Mouse (Mus musculus) hindbrain, embryonic 15.5 days (tissue): ENCODE results near the gene Golga3. TPM values are rescaled to one million over a fixed set of nuclear protein-coding genes. Genes with fewer than 3 reads are reported as not detected.
A peak's percentile ranks its signal among the peaks of the same experiment; 100 is the strongest.

Experiments used
- ATAC-seq: fragments of 200-750 bp; cut with Nextera tagmentation; 2 replicates; pipeline ENCODE4 v1.8.0; 2017; ENCODE audit warnings: low read depth, moderate number of reproducible peaks, moderate TSS enrichment; ENCODE audit not compliant: low FRiP score
- H3K27ac ChIP-seq: fragments of 300-500 bp; sonication (generic); replicated peaks from 2 replicates; pipeline ENCODE4 v1.5.1; 2015; ENCODE audit warnings: mild to moderate bottlenecking, inconsistent platforms
- H3K27me3 ChIP-seq: fragments of 300-500 bp; sonication (generic); 2 replicates; pipeline ENCODE4 v1.6.1; 2015; ENCODE audit warnings: control low read depth, inconsistent platforms
- H3K36me3 ChIP-seq: fragments of 300-500 bp; sonication (generic); 2 replicates; pipeline ENCODE4 v1.6.1; 2015; ENCODE audit warnings: control low read depth, inconsistent platforms
- H3K4me1 ChIP-seq: fragments of 300-500 bp; sonication (generic); replicated peaks from 2 replicates; pipeline ENCODE4 v1.6.1; 2015; ENCODE audit warnings: control low read depth, inconsistent platforms
- H3K4me2 ChIP-seq: fragments of 300-500 bp; sonication (generic); 2 replicates; pipeline ENCODE4 v1.6.1; 2015; ENCODE audit warnings: moderate library complexity, mild to moderate bottlenecking, inconsistent platforms
- H3K4me3 ChIP-seq: fragments of 300-500 bp; sonication (generic); 2 replicates; pipeline ENCODE4 v1.5.1; 2015; ENCODE audit warnings: mild to moderate bottlenecking, inconsistent platforms
- H3K9ac ChIP-seq: fragments of 300-500 bp; sonication (generic); 2 replicates; pipeline ENCODE4 v1.6.1; 2015; ENCODE audit warnings: inconsistent platforms
- H3K9me3 ChIP-seq: fragments of 300-500 bp; sonication (generic); 2 replicates; pipeline ENCODE4 v1.6.1; 2016; ENCODE audit warnings: control low read depth, inconsistent platforms
- WGBS: fragments of 180-500 bp; shearing (Covaris S2); methylation state at CpG from one replicate; pipeline ENCODE4 v1.1.7; 2015; 5-methylcytosine and 5-hydroxymethylcytosine counted together
- polyA plus RNA-seq: library from polyadenylated mRNA; unstranded; fragments of >200 nt; fragmentation: Nextera tagmentation; extraction: Ambion mirVana; gene quantifications from 2 replicates; pipeline ENCODE4 v1.2.1, GENCODE M21; 2015

The Golga3 gene
- polyA plus RNA-seq: 23.2 and 24.8 TPM in 2 replicates

DNA sequence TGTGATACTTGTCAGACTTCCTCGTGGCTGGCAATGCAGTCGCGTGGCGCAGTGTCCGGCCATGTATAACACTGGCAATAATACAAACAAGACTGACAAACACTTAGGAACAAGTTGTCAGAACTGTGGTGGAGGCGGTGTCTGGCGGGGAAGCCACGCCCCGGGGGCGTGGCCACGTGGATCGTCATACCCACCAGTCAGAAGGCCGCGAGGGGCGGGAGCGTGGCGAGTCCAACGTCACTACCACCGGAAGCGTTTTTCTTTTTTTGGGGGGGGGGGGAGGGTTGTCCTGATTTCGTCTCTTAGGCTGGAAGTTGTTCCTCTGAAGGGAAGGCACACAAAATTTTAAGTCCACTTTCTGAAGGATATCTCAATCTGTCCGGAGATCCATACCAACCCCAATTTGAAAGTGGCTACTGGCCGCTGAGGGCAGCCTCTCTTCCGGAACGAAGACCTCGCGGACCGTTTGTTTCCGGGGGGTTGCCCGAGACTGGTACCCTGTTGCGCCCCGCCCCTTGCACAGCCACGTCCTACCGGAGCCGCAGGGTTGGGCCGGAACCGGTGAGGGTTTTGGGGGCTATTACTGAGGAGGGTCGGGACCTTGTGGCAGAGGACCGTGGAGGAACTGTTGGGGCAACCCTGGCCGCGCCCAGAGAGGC is at the start of gene Golga3:
Gene Golga3, plus strand, starts transcription at position 340 of the 659 bp plus-strand sequence.
- WGBS: under 1% methylated on average over 40 of the region's 41 CpGs
- peak within 1 kb of the TSS; percentile 94 for H3K9ac ChIP-seq
- H3K27me3 ChIP-seq: no peaks in the 10 kb centered on the region
- H3K9me3 ChIP-seq: no peaks in the 10 kb centered on the region
- H3K4me1 ChIP-seq: peaks cover 15% of the 10 kb centered on the region
- peak within 1 kb of the TSS; percentile 86 for H3K4me2 ChIP-seq
- peak; percentile 97 for ATAC-seq
- peak within 1 kb of the TSS; percentile 88 for H3K27ac ChIP-seq
- H3K36me3 ChIP-seq: peaks cover 6% of the 10 kb centered on the region; the same call in 1 of the 2 replicates
- H3K4me3 ChIP-seq: peak within 1 kb of the TSS; percentile 95

DNA sequence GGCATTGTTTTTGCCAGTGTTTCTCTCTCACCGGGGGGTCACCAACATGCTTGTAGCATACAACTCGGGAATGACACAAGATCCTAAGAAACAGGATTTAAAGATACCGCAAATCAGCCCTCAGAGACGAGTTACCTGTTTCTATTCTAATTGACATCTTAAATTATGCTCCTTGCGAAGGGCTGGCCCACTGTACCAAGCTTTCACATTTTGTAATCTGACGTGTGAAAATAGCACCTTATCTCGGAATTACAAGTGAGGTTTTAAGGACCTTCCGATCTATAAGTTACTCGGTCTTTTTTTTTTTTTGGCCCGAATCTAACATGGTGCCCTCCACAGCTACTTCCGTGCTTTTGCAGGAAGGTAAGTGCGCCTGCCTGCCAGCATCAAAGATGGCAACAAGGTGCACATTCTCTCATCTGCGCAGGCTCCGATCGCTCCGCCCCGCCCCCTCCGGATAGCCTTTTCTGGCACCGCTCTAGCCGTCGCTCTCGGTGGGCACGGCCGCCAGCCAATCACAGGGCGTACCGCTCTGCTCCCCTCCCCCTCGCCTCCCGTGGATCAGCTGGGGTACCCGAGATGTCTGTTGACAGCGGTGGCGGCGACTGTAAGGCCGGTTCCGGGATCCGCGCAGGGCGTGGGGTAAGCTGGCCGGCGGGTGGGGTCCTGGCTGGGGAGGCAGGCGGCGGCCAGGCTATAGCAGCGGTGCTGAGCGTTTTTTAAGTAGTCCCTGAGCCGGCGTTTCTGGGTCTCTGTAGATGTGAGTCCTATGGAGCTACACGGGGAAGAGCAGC is 41.0 kb upstream of the Golga3 start, which contains the start of gene Chfr:
Gene Chfr, plus strand, starts transcription at position 550 of the 794 bp plus-strand sequence.
- H3K27me3 ChIP-seq: no peaks in the 10 kb centered on the region
- peak within 1 kb of the TSS; percentile 82 for H3K9ac ChIP-seq
- H3K4me2 ChIP-seq: peak within 1 kb of the TSS; percentile 65
- H3K4me3 ChIP-seq: peak within 1 kb of the TSS; percentile 83
- WGBS: 3% methylated on average over 46 of the region's 46 CpGs
- peak within 1 kb of the TSS; percentile 82 for H3K27ac ChIP-seq
- peak; percentile 99 for ATAC-seq
- no peaks in the 10 kb centered on the region for H3K9me3 ChIP-seq
- H3K36me3 ChIP-seq: peaks cover 12% of the 10 kb centered on the region
- H3K4me1 ChIP-seq: peaks cover 21% of the 10 kb centered on the region

DNA sequence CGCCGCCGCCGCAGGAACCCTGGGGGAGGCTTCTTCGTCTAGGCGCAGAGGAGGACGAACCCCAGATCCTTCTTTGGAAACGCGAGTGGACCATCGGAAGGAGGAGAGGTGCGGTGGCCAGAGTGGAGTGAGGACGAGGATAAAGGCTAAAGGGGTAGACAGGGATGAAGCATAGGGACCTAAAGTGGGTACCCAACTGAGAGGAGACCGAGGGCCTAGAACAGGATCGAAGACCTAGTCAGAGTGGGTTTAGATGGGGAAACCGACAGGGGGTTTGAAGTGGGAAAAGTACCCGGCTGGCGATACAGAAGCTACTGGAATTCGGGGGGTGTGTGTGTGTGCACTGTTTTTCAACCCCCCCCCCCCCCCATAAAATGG is 40.4 kb upstream of the Golga3 start:
- Histone ChIP-seq H3K27me3 (no peaks in the 10 kb centered on the region), H3K36me3 (peaks cover 9% of the 10 kb centered on the region), H3K4me1 (peaks cover 21% of the 10 kb centered on the region), H3K9ac (peak overlapping the region; percentile 82), H3K4me3 (peak overlapping the region; percentile 83), H3K4me2 (peak overlapping the region; percentile 65), H3K9me3 (no peaks in the 10 kb centered on the region), H3K27ac (peak overlapping the region; percentile 82)
- 6% methylated on average over 18 of the region's 18 CpGs for WGBS
- peak; percentile 40 for ATAC-seq

DNA sequence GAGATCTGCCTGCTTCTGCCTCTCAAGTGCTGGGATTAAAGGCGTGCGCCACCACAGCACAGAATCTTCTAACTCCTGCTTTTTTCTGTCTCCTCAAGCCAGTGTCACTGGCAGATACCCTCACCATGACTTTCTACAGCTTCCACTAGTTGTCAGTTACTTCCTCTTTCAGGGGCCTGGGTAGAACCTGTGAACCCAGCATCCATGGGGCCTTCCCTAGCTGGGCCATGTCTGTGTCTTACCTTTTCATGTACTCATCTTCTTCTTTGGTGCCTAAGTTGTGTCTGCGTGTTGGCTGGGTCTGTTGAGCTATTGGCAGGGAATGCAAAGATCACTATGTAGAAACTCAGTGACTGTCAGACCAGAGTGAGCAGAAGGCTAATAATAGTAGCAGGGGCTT is 38.7 kb upstream of the Golga3 start:
- no peak overlapping the region for H3K4me3 ChIP-seq
- H3K27ac ChIP-seq: no peak overlapping the region
- no peaks in the 10 kb centered on the region for H3K9me3 ChIP-seq
- H3K4me1 ChIP-seq: peaks cover 21% of the 10 kb centered on the region
- H3K4me2 ChIP-seq: no peak overlapping the region
- H3K36me3 ChIP-seq: peaks cover 16% of the 10 kb centered on the region; the same call in 1 of the 2 replicates
- H3K27me3 ChIP-seq: no peaks in the 10 kb centered on the region
- no peak overlapping the region for H3K9ac ChIP-seq
- WGBS: 96% methylated on average over 3 of the region's 3 CpGs
- ATAC-seq: no peak

DNA sequence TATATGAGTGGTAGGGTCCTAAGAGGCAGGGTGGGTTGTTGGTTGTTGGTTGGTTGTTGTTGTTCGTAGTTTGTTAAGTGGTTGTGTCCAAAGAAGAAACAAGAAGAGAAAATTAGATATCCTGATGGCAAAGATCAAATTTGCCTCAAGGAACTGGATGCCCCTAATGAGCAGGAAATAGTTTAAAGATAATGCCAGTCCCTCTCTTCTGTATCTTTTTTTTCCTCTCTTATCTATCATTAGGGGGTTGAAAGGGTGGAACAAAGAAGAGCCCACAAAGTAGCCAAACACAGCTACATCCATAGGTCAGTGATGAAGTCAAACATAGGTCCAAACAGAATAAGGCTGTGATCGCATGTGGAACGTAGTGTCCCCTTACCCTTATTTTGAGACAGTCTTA is 37.2 kb upstream of the Golga3 start:
- ATAC-seq: no peak
- H3K9ac ChIP-seq: no peak overlapping the region
- H3K9me3 ChIP-seq: no peaks in the 10 kb centered on the region
- H3K36me3 ChIP-seq: peaks cover 28% of the 10 kb centered on the region
- no peak overlapping the region for H3K4me2 ChIP-seq
- H3K4me3 ChIP-seq: no peak overlapping the region
- H3K27me3 ChIP-seq: no peaks in the 10 kb centered on the region
- 98% methylated on average over 3 of the region's 3 CpGs for WGBS
- H3K27ac ChIP-seq: no peak overlapping the region
- peaks cover 21% of the 10 kb centered on the region for H3K4me1 ChIP-seq

DNA sequence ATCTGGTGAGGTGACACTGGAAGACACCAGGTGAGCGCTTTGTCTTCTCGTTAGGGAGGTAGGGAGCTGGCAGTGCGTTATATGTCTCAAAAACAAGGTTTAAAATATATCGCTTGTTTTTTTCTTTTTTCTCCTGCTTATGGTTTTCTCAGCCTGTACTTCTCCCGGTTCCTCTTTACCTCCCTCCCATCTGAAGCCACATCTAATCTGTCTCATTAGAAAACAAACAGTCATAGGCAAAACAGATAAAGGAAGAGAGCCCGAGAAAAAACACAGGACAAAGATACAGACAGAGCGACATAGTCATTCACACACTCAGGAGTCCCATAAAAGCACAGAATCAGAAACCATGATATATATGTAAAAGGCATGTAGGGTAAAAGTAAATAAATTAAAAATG is 36.1 kb upstream of the Golga3 start:
- peaks cover 16% of the 10 kb centered on the region for H3K4me1 ChIP-seq
- no peak overlapping the region for H3K9ac ChIP-seq
- 93% methylated on average over 7 of the region's 7 CpGs for WGBS
- H3K27me3 ChIP-seq: no peaks in the 10 kb centered on the region
- no peak for ATAC-seq
- no peak overlapping the region for H3K4me2 ChIP-seq
- no peak overlapping the region for H3K4me3 ChIP-seq
- no peaks in the 10 kb centered on the region for H3K9me3 ChIP-seq
- no peak overlapping the region for H3K27ac ChIP-seq
- H3K36me3 ChIP-seq: peaks cover 37% of the 10 kb centered on the region

DNA sequence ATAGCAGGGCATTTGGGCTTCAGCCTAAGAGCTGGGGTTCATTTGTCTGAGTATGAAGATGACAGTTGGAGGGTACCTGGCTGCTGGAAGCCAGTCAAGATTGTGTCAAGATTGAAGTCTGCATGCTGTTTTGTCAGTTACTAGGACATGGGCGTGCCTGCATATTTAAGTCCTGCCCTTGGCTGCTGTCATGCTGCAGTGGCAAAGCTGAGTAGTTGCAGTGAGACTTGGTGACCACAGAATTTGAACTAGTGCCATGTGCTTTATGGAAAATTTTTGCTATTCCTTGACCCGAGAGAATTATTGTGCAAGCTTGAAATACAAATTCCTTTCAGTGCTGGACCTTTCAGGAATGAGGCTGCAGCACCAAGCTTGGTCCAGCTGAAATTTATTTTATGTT is 34.2 kb upstream of the Golga3 start:
- no peak for ATAC-seq
- 86% methylated on average over 2 of the region's 2 CpGs for WGBS
- no peak overlapping the region for H3K27ac ChIP-seq
- peaks cover 54% of the 10 kb centered on the region for H3K36me3 ChIP-seq
- H3K9ac ChIP-seq: no peak overlapping the region
- H3K27me3 ChIP-seq: no peaks in the 10 kb centered on the region
- H3K4me2 ChIP-seq: no peak overlapping the region
- H3K4me1 ChIP-seq: peaks cover 5% of the 10 kb centered on the region
- H3K9me3 ChIP-seq: no peaks in the 10 kb centered on the region
- no peak overlapping the region for H3K4me3 ChIP-seq

DNA sequence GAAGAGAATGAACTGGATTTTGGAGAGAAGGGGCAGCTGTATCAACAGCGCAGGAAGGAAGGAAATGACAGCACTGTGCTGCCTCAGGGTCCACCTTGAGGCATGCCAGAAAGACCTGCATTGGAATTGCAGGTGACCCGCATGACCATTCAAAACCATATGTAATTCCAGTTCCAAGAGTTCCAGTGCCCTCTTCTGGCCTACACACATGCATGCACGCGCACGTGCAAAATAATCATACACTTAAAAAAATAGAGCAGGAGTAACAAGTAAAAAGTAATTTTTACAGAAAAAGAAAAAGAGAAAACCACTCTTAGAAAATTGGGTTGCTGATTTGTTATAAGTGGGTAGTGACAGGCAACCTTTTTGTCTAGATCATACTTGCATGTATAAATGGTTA is 33.5 kb upstream of the Golga3 start:
- peaks cover 59% of the 10 kb centered on the region for H3K36me3 ChIP-seq
- ATAC-seq: no peak
- H3K9ac ChIP-seq: no peak overlapping the region
- no peaks in the 10 kb centered on the region for H3K9me3 ChIP-seq
- H3K4me2 ChIP-seq: no peak overlapping the region
- H3K27ac ChIP-seq: no peak overlapping the region
- H3K4me3 ChIP-seq: no peak overlapping the region
- WGBS: 91% methylated on average over 5 of the region's 5 CpGs
- H3K4me1 ChIP-seq: no peaks in the 10 kb centered on the region
- no peaks in the 10 kb centered on the region for H3K27me3 ChIP-seq

DNA sequence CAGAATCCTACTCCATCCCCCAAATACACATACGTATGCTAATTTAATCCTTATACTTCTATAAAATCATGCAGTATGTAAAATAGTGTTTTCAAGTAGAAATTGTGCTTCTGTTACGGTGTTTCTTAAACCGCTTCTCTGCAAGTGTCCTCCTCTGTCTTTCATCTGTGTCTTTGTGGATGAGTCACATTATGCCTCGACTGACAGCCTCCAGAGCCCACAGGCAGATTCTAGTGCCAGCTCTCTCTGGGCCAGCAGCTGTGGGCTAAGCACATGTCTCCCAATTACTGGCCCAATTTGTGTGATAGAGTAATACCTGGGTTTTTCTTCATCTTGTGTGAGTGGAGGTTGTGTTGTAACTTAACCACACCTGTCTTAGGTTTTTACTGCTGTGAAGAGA is 7.1 kb upstream of the Golga3 start:
- H3K27ac ChIP-seq: no peak overlapping the region
- no peak overlapping the region for H3K4me3 ChIP-seq
- no peaks in the 10 kb centered on the region for H3K27me3 ChIP-seq
- 94% methylated on average over 4 of the region's 4 CpGs for WGBS
- no peak overlapping the region for H3K4me2 ChIP-seq
- H3K9me3 ChIP-seq: no peaks in the 10 kb centered on the region
- peaks cover 63% of the 10 kb centered on the region for H3K36me3 ChIP-seq
- H3K4me1 ChIP-seq: no peaks in the 10 kb centered on the region
- H3K9ac ChIP-seq: no peak overlapping the region
- ATAC-seq: no peak

DNA sequence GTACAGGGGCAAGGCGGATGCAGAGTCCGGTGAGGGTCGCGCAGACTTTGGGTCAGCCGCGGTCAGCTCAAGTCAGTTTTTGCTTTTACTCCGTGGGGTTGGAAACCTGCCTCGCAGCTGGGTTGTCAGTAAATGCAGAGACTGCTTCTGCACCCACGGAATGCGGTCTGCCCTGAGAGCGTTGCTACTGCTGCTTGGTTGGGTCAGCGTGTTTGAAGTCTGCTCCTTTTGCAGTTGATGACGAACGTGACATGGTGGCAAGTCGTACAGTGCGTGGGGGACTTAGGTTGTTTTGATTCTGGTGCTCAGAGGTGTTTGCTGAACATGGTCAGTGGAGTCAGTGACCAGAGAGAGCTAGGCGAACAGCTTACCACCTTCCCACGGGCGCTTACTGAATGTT is 520 bp downstream of the Golga3 start:
- peak overlapping the region; percentile 86 for H3K4me2 ChIP-seq
- peak; percentile 49; the same call in 1 of the 2 replicates for ATAC-seq
- H3K9ac ChIP-seq: peak overlapping the region; percentile 94
- H3K9me3 ChIP-seq: no peaks in the 10 kb centered on the region
- H3K4me3 ChIP-seq: peak overlapping the region; percentile 95
- no peaks in the 10 kb centered on the region for H3K27me3 ChIP-seq
- peaks cover 15% of the 10 kb centered on the region for H3K4me1 ChIP-seq
- peaks cover 7% of the 10 kb centered on the region; the same call in 1 of the 2 replicates for H3K36me3 ChIP-seq
- peak overlapping the region; percentile 88 for H3K27ac ChIP-seq
- WGBS: 3% methylated on average over 19 of the region's 19 CpGs

DNA sequence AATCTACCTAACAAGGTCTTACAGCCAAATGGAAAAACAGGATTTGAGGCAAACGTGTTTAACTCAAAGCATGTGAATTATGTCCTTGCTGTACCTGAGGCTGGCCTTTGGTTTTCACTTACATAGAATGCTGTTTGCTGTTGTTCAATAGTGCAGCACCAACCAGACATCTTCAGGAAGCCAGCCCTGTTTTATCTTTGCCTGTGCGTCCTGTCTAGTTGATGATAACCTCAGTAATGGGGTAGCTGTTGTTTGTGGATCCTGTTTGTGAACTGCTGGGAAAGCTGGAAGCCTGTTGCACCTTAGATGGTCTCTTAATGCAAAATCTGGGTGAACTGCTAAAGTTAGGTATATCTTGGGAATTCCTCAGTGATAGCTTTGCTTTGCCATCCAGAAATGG is 2.1 kb downstream of the Golga3 start:
- WGBS: 93% methylated on average over 2 of the region's 2 CpGs
- no peak for ATAC-seq
- no peaks in the 10 kb centered on the region for H3K9me3 ChIP-seq
- no peak overlapping the region for H3K9ac ChIP-seq
- H3K4me3 ChIP-seq: no peak overlapping the region
- H3K4me1 ChIP-seq: peaks cover 15% of the 10 kb centered on the region
- H3K27ac ChIP-seq: no peak overlapping the region
- H3K36me3 ChIP-seq: peaks cover 15% of the 10 kb centered on the region; the same call in 1 of the 2 replicates
- H3K4me2 ChIP-seq: no peak overlapping the region
- no peaks in the 10 kb centered on the region for H3K27me3 ChIP-seq

DNA sequence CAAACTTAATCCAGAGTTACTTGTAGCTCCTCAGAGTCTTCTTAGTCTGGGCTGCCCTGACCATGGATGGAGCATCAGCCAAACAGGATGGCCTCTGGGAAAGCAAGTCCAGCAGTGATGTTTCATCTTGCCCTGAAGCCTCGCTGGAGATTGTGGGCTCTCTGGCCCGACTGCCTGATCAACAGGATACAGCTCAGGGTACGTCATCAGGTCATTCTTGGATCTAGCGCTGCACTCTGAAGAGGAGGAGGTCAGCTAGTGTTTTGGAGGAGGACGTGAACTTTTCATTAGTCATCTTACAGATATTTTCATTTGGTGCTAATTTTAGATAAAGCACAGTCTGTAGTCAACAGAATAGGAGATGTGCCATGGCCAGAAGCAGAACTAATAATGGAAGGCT is 5.2 kb downstream of the Golga3 start:
- 95% methylated on average over 5 of the region's 5 CpGs for WGBS
- Histone ChIP-seq H3K9ac (no peak overlapping the region), H3K9me3 (no peaks in the 10 kb centered on the region), H3K36me3 (peaks cover 41% of the 10 kb centered on the region), H3K27ac (no peak overlapping the region), H3K4me1 (peaks cover 15% of the 10 kb centered on the region), H3K27me3 (no peaks in the 10 kb centered on the region), H3K4me3 (no peak overlapping the region), H3K4me2 (no peak overlapping the region)
- ATAC-seq: no peak
